Mouse (Mus musculus) cerebellum, adult 2 months (tissue): ENCODE measurements around the gene Rgs10. TPM values are rescaled to one million over a fixed set of nuclear protein-coding genes. Genes with fewer than 3 reads are reported as not detected.
A peak's percentile ranks its signal among the peaks of the same experiment; 100 is the strongest.

Experiments
- DNase-seq, 2 experiments: peaks; one replicate each; pipeline ENCODE4 v3.0.0; 2021
- H3K27ac ChIP-seq: fragments of 200-500 bp; 2 replicates; pipeline ENCODE4 v1.5.1; 2012; ENCODE audit warnings: low read length, control low read depth, inconsistent platforms; ENCODE audit not compliant: insufficient read depth
- H3K27me3 ChIP-seq: fragments of 200-500 bp; 2 replicates; pipeline ENCODE4 v1.6.1; 2012; ENCODE audit warnings: inconsistent platforms, mild to moderate bottlenecking, low read length, moderate library complexity; ENCODE audit not compliant: control insufficient read depth, insufficient read depth
- H3K4me1 ChIP-seq: fragments of 200-500 bp; 2 replicates; pipeline ENCODE4 v1.6.1; 2011; ENCODE audit warnings: low read length; ENCODE audit not compliant: control insufficient read depth, insufficient read depth
- H3K4me3 ChIP-seq: fragments of 200-500 bp; replicated peaks from 2 replicates; pipeline ENCODE3; 2011; ENCODE audit warnings: mild to moderate bottlenecking, low read depth, low read length, control low read depth; ENCODE audit not compliant: insufficient read depth
- CTCF ChIP-seq: fragments of 200-500 bp; IDR thresholded peaks from 2 replicates; pipeline ENCODE4 v1.5.1; 2011; ENCODE audit warnings: low read depth, mild to moderate bottlenecking, control low read depth, low read length, moderate library complexity, borderline replicate concordance; ENCODE audit not compliant: insufficient read depth
- POLR2A ChIP-seq: fragments of 200-500 bp; IDR thresholded peaks from 2 replicates; pipeline ENCODE4 v1.6.1; 2011; ENCODE audit warnings: low read length, control low read depth, borderline replicate concordance; ENCODE audit not compliant: insufficient read depth
- WGBS: fragments of 180-500 bp; shearing (Covaris S2); methylation state at CpG from one replicate; pipeline ENCODE4 v1.1.7; 2018; 5-methylcytosine and 5-hydroxymethylcytosine counted together
- polyA plus RNA-seq: library from polyadenylated mRNA; depleted of rRNA; stranded (reverse); fragments of >200 nt; gene quantifications from 2 replicates; pipeline ENCODE4 v1.2.3, GENCODE M21; 2012

Gene Rgs10
- polyA plus RNA-seq, 1 experiment, result 73.0 TPM

GRCm38 (mm10) chr7:128417226-128417929, 1.2 kb downstream of the Rgs10 start:
- DNase-seq, result no peak
- TF ChIP-seq POLR2A (no peak), CTCF (no peak)
- 6% methylated on average over 32 of the region's 32 CpGs for WGBS
- no peak overlapping the region for H3K27ac ChIP-seq
- no peaks in the 10 kb centered on the region for H3K4me1 ChIP-seq
- peak overlapping the region; percentile 54 for H3K4me3 ChIP-seq
- H3K27me3 ChIP-seq, result no peaks in the 10 kb centered on the region; the same call in 1 of the 2 replicates

GRCm38 (mm10) chr7:128416664-128417063, 1.9 kb downstream of the Rgs10 start:
- TF ChIP-seq POLR2A, result no peak
- no peak for TF ChIP-seq CTCF
- Histone ChIP-seq H3K27ac (no peak overlapping the region), H3K4me1 (no peaks in the 10 kb centered on the region), H3K4me3 (no peak overlapping the region), H3K27me3 (no peaks in the 10 kb centered on the region; the same call in 1 of the 2 replicates)
- no peak for DNase-seq
- WGBS, result 77% methylated on average over 6 of the region's 6 CpGs

GRCm38 (mm10) chr7:128414433-128414832, 4.1 kb downstream of the Rgs10 start:
- no peak for DNase-seq
- 64% methylated on average over 8 of the region's 8 CpGs for WGBS
- Histone ChIP-seq H3K27me3 (no peaks in the 10 kb centered on the region; the same call in 1 of the 2 replicates), H3K27ac (no peak overlapping the region), H3K4me1 (no peaks in the 10 kb centered on the region), H3K4me3 (no peak overlapping the region)
- TF ChIP-seq POLR2A, result no peak
- TF ChIP-seq CTCF, result no peak

GRCm38 (mm10) chr7:128412071-128412833, 6.3 kb downstream of the Rgs10 start:
- H3K4me3 ChIP-seq, result no peak overlapping the region
- no peak for DNase-seq
- WGBS, result 69% methylated on average over 10 of the region's 10 CpGs
- no peaks in the 10 kb centered on the region for H3K27me3 ChIP-seq
- no peak overlapping the region for H3K27ac ChIP-seq
- TF ChIP-seq POLR2A (no peak), CTCF (no peak)
- no peaks in the 10 kb centered on the region for H3K4me1 ChIP-seq

GRCm38 (mm10) chr7:128410708-128411413, 7.7 kb downstream of the Rgs10 start:
- WGBS, result 80% methylated on average over 11 of the region's 11 CpGs
- Histone ChIP-seq H3K4me3 (no peak overlapping the region), H3K27ac (no peak overlapping the region), H3K4me1 (no peaks in the 10 kb centered on the region), H3K27me3 (no peaks in the 10 kb centered on the region)
- no peak for DNase-seq
- TF ChIP-seq POLR2A (no peak), CTCF (no peak)

GRCm38 (mm10) chr7:128408265-128408664, 10.3 kb downstream of the Rgs10 start:
- 0 out of 2 replicates have a peak, but pooled peaks have one; percentile 13 for TF ChIP-seq CTCF
- no peak for TF ChIP-seq POLR2A
- DNase-seq, result no peak
- Histone ChIP-seq H3K27ac (no peak overlapping the region), H3K27me3 (no peaks in the 10 kb centered on the region), H3K4me1 (no peaks in the 10 kb centered on the region), H3K4me3 (no peak overlapping the region)
- 91% methylated on average over 5 of the region's 5 CpGs for WGBS

GRCm38 (mm10) chr7:128403988-128404387, 14.6 kb downstream of the Rgs10 start:
- WGBS, result 86% methylated on average over 6 of the region's 6 CpGs
- H3K4me3 ChIP-seq, result no peak overlapping the region
- no peak overlapping the region for H3K27ac ChIP-seq
- no peak for DNase-seq
- no peaks in the 10 kb centered on the region for H3K4me1 ChIP-seq
- no peak for TF ChIP-seq CTCF
- TF ChIP-seq POLR2A, result no peak
- H3K27me3 ChIP-seq, result no peaks in the 10 kb centered on the region

GRCm38 (mm10) chr7:128403586-128403985, 15.0 kb downstream of the Rgs10 start:
- Histone ChIP-seq H3K4me3 (no peak overlapping the region), H3K27ac (no peak overlapping the region), H3K4me1 (no peaks in the 10 kb centered on the region), H3K27me3 (no peaks in the 10 kb centered on the region)
- TF ChIP-seq CTCF (no peak), POLR2A (no peak)
- DNase-seq, result no peak
- WGBS, result 62% methylated on average over 6 of the region's 6 CpGs
